Mouse (Mus musculus) spleen, adult 2 months (tissue): ENCODE data around the gene Dyrk1a.

Experiments used
- CTCF ChIP-seq: fragments of 200-500 bp; IDR thresholded peaks from 2 replicates; pipeline ENCODE4 v1.5.1; 2011; ENCODE audit warnings: mild to moderate bottlenecking, inconsistent platforms; ENCODE audit not compliant: insufficient read depth, insufficient read length, insufficient replicate concordance; ENCODE audit errors: extremely low read depth
- POLR2A ChIP-seq: fragments of 200-500 bp; IDR thresholded peaks from 2 replicates; pipeline ENCODE4 v1.6.1; 2011; ENCODE audit warnings: low read depth, low read length, inconsistent platforms

- TF ChIP-seq CTCF (no peak), POLR2A (no peak)
Measured at GRCm38 (mm10) chr16:94533679-94534078, 36.1 kb upstream of the Dyrk1a start.
